Mouse (Mus musculus): ENCODE measurements around the gene Cant1. TPM values are rescaled to one million over a fixed set of nuclear protein-coding genes. Genes with fewer than 3 reads are reported as not detected.

Gene Cant1
- polyA plus RNA-seq, 1 experiment from 2014 or later = 32.3 TPM

GRCm38 (mm10) chr11:118403951-118404899 is 14.7 kb downstream of the Cant1 start:
- Histone ChIP-seq H3K36me3 (ENCODE audit: control insufficient read depth, insufficient read depth, low read length) (peaks cover 12% of the 10 kb centered on the region; the same call in 1 of the 2 replicates), H3K4me2 (replicated peaks; ENCODE audit: low read depth) (no peak overlapping the region), H3K27ac (replicated peaks) (no peak overlapping the region), H3K9me3 (ENCODE audit: control insufficient read depth, low read length) (no peaks in the 10 kb centered on the region), H3K27me3 (ENCODE audit: control insufficient read depth, insufficient read depth, low read length) (no peaks in the 10 kb centered on the region), H3K9ac (ENCODE audit: low read length) (no peak overlapping the region), H3K4me1 (replicated peaks; ENCODE audit: control insufficient read depth, insufficient read depth) (peaks cover 10% of the 10 kb centered on the region), H3K4me3 (ENCODE audit: low read depth, low read length) (no peak overlapping the region)
- DNase-seq (ENCODE audit: low spot score) (peak; percentile 13), ATAC-seq (ENCODE audit: low FRiP score, low TSS enrichment) (no peak)
- TF ChIP-seq EP300 (optimal IDR thresholded peaks at IDR 0.05) (no peak), CTCF (IDR thresholded peaks at IDR 0.05; ENCODE audit: low read depth) (no peak)
- 78% methylated on average over 6 of the region's 6 CpGs for WGBS

DNA sequence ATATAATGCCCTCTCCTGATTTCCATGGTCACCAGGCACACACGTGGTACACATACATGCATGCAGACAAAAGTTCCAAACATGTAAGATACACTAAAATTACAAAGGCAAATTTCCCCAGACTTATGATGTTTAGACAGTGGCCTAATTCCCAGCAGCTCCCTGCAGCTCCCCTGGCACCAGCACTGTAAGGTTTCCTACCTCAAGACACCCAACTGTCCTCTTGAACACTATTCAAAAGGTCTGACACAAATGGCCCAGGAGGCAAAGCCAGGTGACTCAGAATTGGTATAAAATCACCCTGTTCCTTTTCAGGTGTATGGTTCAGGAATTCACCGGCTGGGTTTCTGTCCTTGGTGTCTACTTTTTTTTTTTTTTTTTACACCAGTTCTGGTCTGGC is 15.7 kb downstream of the Cant1 start:
- no peak for ATAC-seq (ENCODE audit: low FRiP score, low TSS enrichment)
- peaks cover 10% of the 10 kb centered on the region; the same call in 1 of the 2 replicates for H3K36me3 ChIP-seq (ENCODE audit: control insufficient read depth, insufficient read depth, low read length)
- 86% methylated on average over 2 of the region's 2 CpGs for WGBS

DNA sequence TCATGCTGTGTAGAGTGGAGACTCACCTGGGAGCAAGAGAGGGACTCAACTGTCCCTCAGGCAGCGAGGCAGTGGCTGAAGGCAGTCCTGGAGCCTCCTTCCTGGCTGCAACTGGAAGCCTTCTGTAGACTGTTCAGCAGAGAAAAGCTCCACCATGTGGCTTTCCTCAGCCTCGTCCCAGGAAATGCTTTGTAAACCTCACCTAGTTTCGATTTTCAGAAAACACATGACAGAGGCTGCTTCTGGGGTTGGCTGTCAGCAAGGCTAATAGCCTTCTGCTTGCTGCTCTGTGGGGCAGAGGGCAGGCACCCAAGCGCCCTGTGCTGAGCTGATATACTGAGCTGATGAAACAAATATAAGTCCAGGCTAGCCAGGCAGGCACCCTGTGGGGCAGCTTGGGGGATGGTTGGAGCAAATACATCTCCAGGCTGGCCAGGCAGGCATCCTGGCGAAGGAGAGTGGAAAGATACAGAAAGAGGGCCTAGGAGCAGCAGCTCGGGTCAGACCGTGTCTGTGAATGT is 17.1 kb downstream of the Cant1 start, which contains the start of gene Lgals3bp:
Gene Lgals3bp (minus strand): TSS at position 333 of the 521 bp plus-strand sequence.
- H3K27me3 ChIP-seq (ENCODE audit: control insufficient read depth, insufficient read depth, low read length) = no peaks in the 10 kb centered on the region
- 29% methylated on average over 7 of the region's 7 CpGs for WGBS
- no peaks in the 10 kb centered on the region for H3K9me3 ChIP-seq (ENCODE audit: control insufficient read depth, low read length)
- DNase-seq (ENCODE audit: low spot score) = peak; percentile 82
- H3K4me2 ChIP-seq (replicated peaks; ENCODE audit: low read depth) = peak within 1 kb of the TSS; percentile 57
- H3K9ac ChIP-seq (ENCODE audit: low read length) = peak within 1 kb of the TSS; percentile 61
- peak within 1 kb of the TSS; percentile 94 for H3K27ac ChIP-seq (replicated peaks)
- peak within 1 kb of the TSS; percentile 30 for H3K4me3 ChIP-seq (ENCODE audit: low read depth, low read length)
- TF ChIP-seq CTCF (IDR thresholded peaks at IDR 0.05; ENCODE audit: low read depth) (peak; percentile 71), EP300 (optimal IDR thresholded peaks at IDR 0.05) (no peak)
- peak; percentile 90 for ATAC-seq (ENCODE audit: low FRiP score, low TSS enrichment)
- peaks cover 5% of the 10 kb centered on the region; the same call in 1 of the 2 replicates for H3K36me3 ChIP-seq (ENCODE audit: control insufficient read depth, insufficient read depth, low read length)
- peaks cover 10% of the 10 kb centered on the region; the same call in 1 of the 2 replicates for H3K4me1 ChIP-seq (replicated peaks; ENCODE audit: control insufficient read depth, insufficient read depth)

More for the DNA sequence above, 15.7 kb downstream of the Cant1 start:
- H3K9me3 ChIP-seq (ENCODE audit: control insufficient read depth, low read length) = no peaks in the 10 kb centered on the region
- no peak overlapping the region for H3K4me3 ChIP-seq (ENCODE audit: low read depth, low read length)
- DNase-seq (ENCODE audit: low spot score) = no peak
- no peak overlapping the region for H3K9ac ChIP-seq (ENCODE audit: low read length)
- no peak for TF ChIP-seq CTCF (IDR thresholded peaks at IDR 0.05; ENCODE audit: low read depth)
- no peak for TF ChIP-seq EP300 (optimal IDR thresholded peaks at IDR 0.05)
- H3K4me1 ChIP-seq (replicated peaks; ENCODE audit: control insufficient read depth, insufficient read depth) = peaks cover 10% of the 10 kb centered on the region; the same call in 1 of the 2 replicates
- no peak overlapping the region for H3K27ac ChIP-seq (replicated peaks)
- no peak overlapping the region for H3K4me2 ChIP-seq (replicated peaks; ENCODE audit: low read depth)
- no peaks in the 10 kb centered on the region for H3K27me3 ChIP-seq (ENCODE audit: control insufficient read depth, insufficient read depth, low read length)

DNA sequence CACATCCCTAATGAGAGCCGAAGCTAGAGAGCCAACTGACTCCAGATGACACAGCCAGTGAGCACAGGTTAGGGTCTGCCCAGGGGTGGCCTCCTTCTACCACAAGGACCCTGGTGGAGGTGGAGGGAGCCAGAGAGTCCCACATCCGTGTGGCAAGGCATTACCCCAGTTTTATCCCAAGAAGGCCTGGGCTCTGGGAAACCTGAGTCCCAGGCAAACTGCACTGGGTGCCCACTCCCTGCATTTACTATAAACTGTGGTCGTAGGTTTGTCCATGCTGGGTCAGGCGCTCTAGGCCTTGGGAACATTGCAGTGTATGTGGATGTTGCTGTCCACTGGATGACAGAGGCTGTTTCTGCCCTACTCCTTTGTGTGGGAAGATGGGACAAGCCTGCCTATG is 17.7 kb downstream of the Cant1 start:
- peak overlapping the region; percentile 30 for H3K4me3 ChIP-seq (ENCODE audit: low read depth, low read length)
- ATAC-seq (ENCODE audit: low FRiP score, low TSS enrichment) = no peak

DNA sequence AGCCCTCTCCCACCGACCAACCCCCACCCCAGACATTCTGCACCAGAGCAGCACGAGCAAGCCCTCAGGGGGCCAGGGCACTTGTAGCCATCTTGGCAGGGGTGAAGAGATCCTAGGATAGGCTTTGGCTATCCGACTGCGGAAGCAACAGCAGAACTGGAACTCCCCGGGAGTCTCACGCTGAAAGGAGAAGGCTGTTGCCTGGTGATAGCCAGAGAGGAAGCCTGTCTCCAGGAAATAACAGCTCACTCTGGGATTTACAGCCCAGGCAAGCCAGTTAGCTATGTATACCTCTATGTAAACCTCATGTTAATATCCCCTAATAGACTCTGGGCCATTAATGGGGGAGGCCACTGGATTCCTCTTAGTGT is 18.3 kb downstream of the Cant1 start:
- H3K9ac ChIP-seq (ENCODE audit: low read length) = peak overlapping the region; percentile 61
- peak overlapping the region; percentile 19; the same call in 1 of the 2 replicates for H3K4me3 ChIP-seq (ENCODE audit: low read depth, low read length)
- H3K27me3 ChIP-seq (ENCODE audit: control insufficient read depth, insufficient read depth, low read length) = no peaks in the 10 kb centered on the region
- TF ChIP-seq EP300 (optimal IDR thresholded peaks at IDR 0.05) (no peak), CTCF (IDR thresholded peaks at IDR 0.05; ENCODE audit: low read depth) (no peak)
- H3K27ac ChIP-seq (replicated peaks) = peak overlapping the region; percentile 94
- H3K36me3 ChIP-seq (ENCODE audit: control insufficient read depth, insufficient read depth, low read length) = peaks cover 4% of the 10 kb centered on the region; the same call in 1 of the 2 replicates
- no peaks in the 10 kb centered on the region for H3K9me3 ChIP-seq (ENCODE audit: control insufficient read depth, low read length)
- ATAC-seq (ENCODE audit: low FRiP score, low TSS enrichment) (peak; percentile 15; the same call in 1 of the 2 replicates), DNase-seq (ENCODE audit: low spot score) (peak; percentile 46)
- peak overlapping the region; percentile 57 for H3K4me2 ChIP-seq (replicated peaks; ENCODE audit: low read depth)
- 26% methylated on average over 6 of the region's 6 CpGs for WGBS
- peaks cover 10% of the 10 kb centered on the region; the same call in 1 of the 2 replicates for H3K4me1 ChIP-seq (replicated peaks; ENCODE audit: control insufficient read depth, insufficient read depth)

More for the DNA sequence above, 17.7 kb downstream of the Cant1 start:
- 70% methylated on average over 4 of the region's 4 CpGs for WGBS
- DNase-seq (ENCODE audit: low spot score) = no peak
- H3K4me1 ChIP-seq (replicated peaks; ENCODE audit: control insufficient read depth, insufficient read depth) = peaks cover 10% of the 10 kb centered on the region; the same call in 1 of the 2 replicates
- H3K27ac ChIP-seq (replicated peaks) = peak overlapping the region; percentile 94
- no peaks in the 10 kb centered on the region for H3K27me3 ChIP-seq (ENCODE audit: control insufficient read depth, insufficient read depth, low read length)
- no peaks in the 10 kb centered on the region; the same call in 1 of the 2 replicates for H3K36me3 ChIP-seq (ENCODE audit: control insufficient read depth, insufficient read depth, low read length)
- peak overlapping the region; percentile 57 for H3K4me2 ChIP-seq (replicated peaks; ENCODE audit: low read depth)
- H3K9me3 ChIP-seq (ENCODE audit: control insufficient read depth, low read length) = no peaks in the 10 kb centered on the region
- no peak for TF ChIP-seq CTCF (IDR thresholded peaks at IDR 0.05; ENCODE audit: low read depth)
- no peak for TF ChIP-seq EP300 (optimal IDR thresholded peaks at IDR 0.05)
- peak overlapping the region; percentile 61 for H3K9ac ChIP-seq (ENCODE audit: low read length)
